Mouse (Mus musculus): ENCODE measurements around the gene Rxfp2.

DNA sequence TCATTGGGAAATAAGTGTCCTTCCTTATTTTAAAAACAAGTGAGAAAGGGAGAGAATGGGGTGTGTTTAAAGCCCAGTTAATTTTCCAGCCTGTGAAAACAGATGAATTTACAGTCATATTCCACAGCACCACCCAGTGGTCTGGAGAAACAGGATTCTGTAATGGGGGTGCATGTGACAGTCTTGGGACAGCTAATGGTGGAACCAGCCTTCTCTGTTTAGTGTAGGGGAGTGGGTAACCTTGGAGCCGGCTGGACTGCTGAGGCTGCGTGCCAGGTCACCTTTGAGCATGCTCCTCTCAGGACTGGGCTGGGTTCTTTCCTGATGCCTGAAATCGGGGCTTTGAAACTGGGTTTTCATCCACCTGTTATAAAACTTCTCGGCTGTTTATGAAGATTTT lies 34.9 kb upstream of the Rxfp2 start:
- TF ChIP-seq CTCF (IDR thresholded peaks at IDR 0.05; ENCODE audit: low read depth) (peak; percentile 44), EP300 (IDR thresholded peaks at IDR 0.05; ENCODE audit: low read depth) (no peak)

Measured in heart, postnatal 0 days (tissue).